Mouse (Mus musculus) MEL (cell line): ENCODE results near the gene Rps16. TPM values are rescaled to one million over a fixed set of nuclear protein-coding genes. Genes with fewer than 3 reads are reported as not detected.

ENCODE experiments used
- DNase-seq: peaks from one replicate; pipeline ENCODE4 v3.0.0; 2011; ENCODE audit warnings: low read depth, low spot score
- H3K27ac ChIP-seq: 2 replicates; pipeline ENCODE4 v1.5.1; 2012; ENCODE audit warnings: low read depth, mild to moderate bottlenecking, control low read depth, low read length, moderate library complexity; ENCODE audit not compliant: control insufficient read depth
- H3K27me3 ChIP-seq, 2 experiments: fragments of 150-350 bp in 1 of 2; sonication (generic) in 1 of 2; 2 replicates each; pipeline ENCODE4 v1.6.1; 2012; ENCODE audit warnings: low read length in 2 of 2, mild to moderate bottlenecking in 2 of 2, improper control_type of control experiment in 1 of 2, moderate library complexity in 1 of 2; ENCODE audit not compliant: insufficient read depth in 2 of 2, control insufficient read depth in 1 of 2
- H3K36me3 ChIP-seq, 2 experiments: 2 replicates each; pipeline ENCODE4 v1.6.1; 2012 to 2014; ENCODE audit warnings: low read length in 2 of 2, improper control_type of control experiment in 1 of 2, inconsistent platforms in 1 of 2, mild to moderate bottlenecking in 1 of 2; ENCODE audit not compliant: insufficient read depth in 2 of 2, control insufficient read depth in 1 of 2
- H3K4me1 ChIP-seq, 2 experiments: fragments of 150-350 bp in 1 of 2; sonication (generic) in 1 of 2; 2 replicates each; pipeline ENCODE4 v1.6.1; 2012; ENCODE audit warnings: low read length in 2 of 2, improper control_type of control experiment in 1 of 2, mild to moderate bottlenecking in 1 of 2; ENCODE audit not compliant: insufficient read depth in 2 of 2, control insufficient read depth in 1 of 2
- H3K4me3 ChIP-seq, 2 experiments: fragments of 150-350 bp in 1 of 2; sonication (generic) in 1 of 2; 2 replicates each; pipeline ENCODE4 v1.5.1; 2012; ENCODE audit warnings: low read depth in 2 of 2, low read length in 2 of 2, mild to moderate bottlenecking in 2 of 2, moderate library complexity in 2 of 2, control low read depth in 1 of 2, improper control_type of control experiment in 1 of 2; ENCODE audit not compliant: control insufficient read depth in 1 of 2, insufficient read depth in 1 of 2
- H3K79me2 ChIP-seq: 2 replicates; pipeline ENCODE4 v1.6.1; 2012; ENCODE audit warnings: mild to moderate bottlenecking, low read length, moderate library complexity; ENCODE audit not compliant: control insufficient read depth, poor library complexity, insufficient read depth
- H3K9ac ChIP-seq: 2 replicates; pipeline ENCODE4 v1.6.1; 2012; ENCODE audit warnings: low read depth, mild to moderate bottlenecking, control low read depth, low read length, moderate library complexity; ENCODE audit not compliant: control insufficient read depth, poor library complexity, severe bottlenecking
- H3K9me3 ChIP-seq: fragments of 150-350 bp; sonication (generic); replicated peaks from 2 replicates; pipeline ENCODE4 v1.6.1; 2012; ENCODE audit warnings: mild to moderate bottlenecking, low read length, improper control_type of control experiment, moderate library complexity; ENCODE audit not compliant: insufficient read depth
- CHD2 ChIP-seq: IDR thresholded peaks from 2 replicates; pipeline ENCODE4 v1.6.1; 2011; ENCODE audit warnings: low read length, improper control_type of control experiment
- KAT2A ChIP-seq: conservative IDR thresholded peaks from 2 replicates; pipeline ENCODE4 v1.6.1; 2012; ENCODE audit warnings: low read depth, low read length, improper control_type of control experiment, inconsistent platforms
- MAFK ChIP-seq: IDR thresholded peaks from 2 replicates; pipeline ENCODE4 v1.6.1; 2011; ENCODE audit warnings: low read depth, mild to moderate bottlenecking, low read length, improper control_type of control experiment, borderline replicate concordance
- MEF2A ChIP-seq: IDR thresholded peaks from 2 replicates; pipeline ENCODE4 v1.6.1; 2014; ENCODE audit warnings: low read depth, mild to moderate bottlenecking, inconsistent platforms, low read length, improper control_type of control experiment; ENCODE audit not compliant: poor library complexity, insufficient replicate concordance, severe bottlenecking; ENCODE audit errors: extremely low read depth
- MXI1 ChIP-seq: IDR thresholded peaks from 2 replicates; pipeline ENCODE4 v1.6.1; 2011; ENCODE audit warnings: mild to moderate bottlenecking, low read depth, low read length, improper control_type of control experiment
- MYB ChIP-seq: IDR thresholded peaks from 2 replicates; pipeline ENCODE4 v1.6.1; 2011; ENCODE audit warnings: mild to moderate bottlenecking, low read depth, low read length, improper control_type of control experiment
- NELFE ChIP-seq: IDR thresholded peaks from 2 replicates; pipeline ENCODE4 v1.6.1; 2011; ENCODE audit warnings: low read depth, low read length, improper control_type of control experiment
- POLR2A ChIP-seq, 2 experiments: IDR thresholded peaks; 2 replicates each; pipeline ENCODE4 v1.6.1; 2011 to 2012; ENCODE audit warnings: low read length in 2 of 2, mild to moderate bottlenecking in 2 of 2, control low read depth in 1 of 2, improper control_type of control experiment in 1 of 2, low read depth in 1 of 2, moderate library complexity in 1 of 2; ENCODE audit not compliant: control insufficient read depth in 1 of 2, insufficient read depth in 1 of 2, poor library complexity in 1 of 2
- POLR2AphosphoS5 ChIP-seq: IDR thresholded peaks from 2 replicates; pipeline ENCODE4 v1.6.1; 2012; ENCODE audit warnings: low read depth, borderline replicate concordance, mild to moderate bottlenecking, inconsistent platforms, low read length, moderate library complexity, mixed read lengths
- RCOR1 ChIP-seq: IDR thresholded peaks from 2 replicates; pipeline ENCODE4 v1.6.1; 2012; ENCODE audit warnings: low read depth, mild to moderate bottlenecking, inconsistent platforms, low read length, improper control_type of control experiment
- TAL1 ChIP-seq: IDR thresholded peaks from 2 replicates; pipeline ENCODE4 v1.6.1; 2012; ENCODE audit warnings: mild to moderate bottlenecking, inconsistent platforms, low read length, moderate library complexity, mixed read lengths
- TBP ChIP-seq: IDR thresholded peaks from 2 replicates; pipeline ENCODE4 v1.8.0; 2011; ENCODE audit warnings: low read depth, low read length, improper control_type of control experiment
- UBTF ChIP-seq: IDR thresholded peaks from 2 replicates; pipeline ENCODE4 v1.6.1; 2012; ENCODE audit warnings: low read depth, mild to moderate bottlenecking, inconsistent platforms, low read length, improper control_type of control experiment, moderate library complexity, borderline replicate concordance; ENCODE audit not compliant: insufficient read depth
- USF2 ChIP-seq, 2 experiments: IDR thresholded peaks; 2 replicates each; pipeline ENCODE4 v1.6.1; 2011 to 2012; ENCODE audit warnings: improper control_type of control experiment in 2 of 2, low read length in 2 of 2, borderline replicate concordance in 1 of 2, inconsistent platforms in 1 of 2, low read depth in 1 of 2, mild to moderate bottlenecking in 1 of 2; ENCODE audit not compliant: insufficient read depth in 1 of 2
- ZKSCAN1 ChIP-seq: IDR thresholded peaks from 2 replicates; pipeline ENCODE4 v1.6.1; 2012; ENCODE audit warnings: low read depth, mild to moderate bottlenecking, inconsistent platforms, low read length, improper control_type of control experiment, moderate library complexity
- ZNF384 ChIP-seq: IDR thresholded peaks from 2 replicates; pipeline ENCODE4 v1.6.1; 2012; ENCODE audit warnings: low read depth, mild to moderate bottlenecking, inconsistent platforms, low read length, improper control_type of control experiment
- polyA plus RNA-seq, 2 experiments: library from polyadenylated mRNA; stranded (reverse) in 1 of 2; unstranded in 1 of 2; fragments of >175 nt in 1 of 2; fragments of >200 nt in 1 of 2; gene quantifications; 2 replicates each; pipeline versions ENCODE4 v1.2.1 to v1.2.4; 2012; ENCODE audit warnings: low replicate concordance in 2 of 2, low read depth in 1 of 2; ENCODE audit not compliant: insufficient read length in 2 of 2, insufficient read depth in 1 of 2, missing spikeins in 1 of 2
- total RNA-seq: library from RNA; depleted of rRNA; stranded (reverse); fragments of 300-350 nt; gene quantifications from 2 replicates; pipeline ENCODE4 v1.2.3, GENCODE M21; 2012

The Rps16 gene
- total and polyA plus RNA-seq, 3 experiments, result 1,661 to 2,343 (median 1,740) TPM

GRCm38 (mm10) chr7:28318714-28319113 is 31.7 kb upstream of the Rps16 start:
- Histone ChIP-seq H3K9ac (no peak overlapping the region), H3K4me3 (no peak overlapping the region)
- no peak for TF ChIP-seq MAFK
- TF ChIP-seq, all 39 proteins: peak for 0
- Histone ChIP-seq H3K9me3 (no peaks in the 10 kb centered on the region), H3K79me2 (no peaks in the 10 kb centered on the region), H3K4me1 (no peaks in the 10 kb centered on the region), H3K27me3 (no peaks in the 10 kb centered on the region), H3K27ac (no peak overlapping the region), H3K36me3 (peaks cover 0 to 22% of the 10 kb centered on the region in 2 experiments; a peak in 2 of 4 replicates)
- no peak for DNase-seq

GRCm38 (mm10) chr7:28321974-28322720 is 28.3 kb upstream of the Rps16 start:
- H3K27ac ChIP-seq, result no peak overlapping the region
- no peaks in the 10 kb centered on the region for H3K27me3 ChIP-seq
- no peak for DNase-seq
- no peak overlapping the region for H3K9ac ChIP-seq
- peaks cover 6 to 8% of the 10 kb centered on the region in 2 experiments for H3K4me1 ChIP-seq
- no peak overlapping the region for H3K4me3 ChIP-seq
- H3K9me3 ChIP-seq, result no peaks in the 10 kb centered on the region
- H3K79me2 ChIP-seq, result no peaks in the 10 kb centered on the region
- H3K36me3 ChIP-seq, result peaks cover 7 to 41% of the 10 kb centered on the region in 2 experiments
- TF ChIP-seq TBP (no peak), MYB (no peak), USF2 (IDR thresholded peaks at IDR 0.05; ENCODE audit: borderline replicate concordance in 1 of 2, insufficient read depth in 1 of 2, low read depth in 1 of 2, low read length in 2 of 2) (no peak), ZNF384 (no peak), POLR2A (IDR thresholded peaks at IDR 0.05; ENCODE audit: control insufficient read depth in 1 of 2, insufficient read depth in 1 of 2, low read depth in 1 of 2, low read length in 2 of 2, poor library complexity in 1 of 2) (no peak), CHD2 (no peak), MEF2A (no peak), UBTF (no peak), POLR2AphosphoS5 (no peak), ZKSCAN1 (no peak), KAT2A (no peak), MAFK (no peak), RCOR1 (no peak), TAL1 (no peak), NELFE (no peak), MXI1 (no peak)
